Mouse (Mus musculus) forebrain, embryonic 15.5 days (tissue): Measurements from ENCODE around the gene Cdh13. TPM values are rescaled to one million over a fixed set of nuclear protein-coding genes. Genes with fewer than 3 reads are reported as not detected.
A peak's percentile ranks its signal among the peaks of the same experiment; 100 is the strongest.

Experiments used
- ATAC-seq: fragments of 200-750 bp; cut with Nextera tagmentation; replicated peaks from 2 replicates; pipeline ENCODE4 v1.8.0; 2017; ENCODE audit warnings: mild to moderate bottlenecking, moderate TSS enrichment, moderate library complexity
- H3K27ac ChIP-seq: fragments of 300-500 bp; sonication (generic); replicated peaks from 2 replicates; pipeline ENCODE4 v1.5.1; 2015; ENCODE audit warnings: mild to moderate bottlenecking, inconsistent platforms
- H3K27me3 ChIP-seq: fragments of 300-500 bp; sonication (generic); 2 replicates; pipeline ENCODE4 v1.6.1; 2015; ENCODE audit warnings: inconsistent platforms
- H3K36me3 ChIP-seq: fragments of 300-500 bp; sonication (generic); 2 replicates; pipeline ENCODE4 v1.6.1; 2015; ENCODE audit warnings: mild to moderate bottlenecking, inconsistent platforms
- H3K4me1 ChIP-seq: fragments of 300-500 bp; sonication (generic); 2 replicates; pipeline ENCODE4 v1.6.1; 2015; ENCODE audit warnings: inconsistent platforms
- H3K4me2 ChIP-seq: fragments of 300-500 bp; sonication (generic); replicated peaks from 2 replicates; pipeline ENCODE4 v1.6.1; 2015; ENCODE audit warnings: mild to moderate bottlenecking, inconsistent platforms
- H3K4me3 ChIP-seq: fragments of 300-500 bp; sonication (generic); 2 replicates; pipeline ENCODE4 v1.5.1; 2015; ENCODE audit warnings: mild to moderate bottlenecking, inconsistent platforms
- H3K9ac ChIP-seq: fragments of 300-500 bp; sonication (generic); replicated peaks from 2 replicates; pipeline ENCODE4 v1.6.1; 2015; ENCODE audit warnings: mild to moderate bottlenecking, inconsistent platforms
- H3K9me3 ChIP-seq: fragments of 300-500 bp; sonication (generic); 2 replicates; pipeline ENCODE4 v1.6.1; 2016; ENCODE audit warnings: inconsistent platforms
- WGBS: fragments of 180-500 bp; shearing (Covaris S2); methylation state at CpG from one replicate; pipeline ENCODE4 v1.1.7; 2015; ENCODE audit warnings: mixed read lengths; 5-methylcytosine and 5-hydroxymethylcytosine counted together
- polyA plus RNA-seq: library from polyadenylated mRNA; unstranded; fragments of >200 nt; fragmentation: Nextera tagmentation; extraction: Ambion mirVana; gene quantifications from 2 replicates; pipeline ENCODE4 v1.2.1, GENCODE M21; 2015

Gene Cdh13
- polyA plus RNA-seq, 1 experiment from 2014 or later = 102 TPM

- no peaks in the 10 kb centered on the region for H3K9me3 ChIP-seq
- H3K4me2 ChIP-seq = peak overlapping the region; percentile 73
- peak overlapping the region; percentile 67 for H3K9ac ChIP-seq
- H3K4me3 ChIP-seq = peak overlapping the region; percentile 57
- 2% methylated on average over 44 of the region's 46 CpGs for WGBS
- ATAC-seq = peak; percentile 53
- H3K4me1 ChIP-seq = peaks cover 40% of the 10 kb centered on the region
- H3K27me3 ChIP-seq = no peaks in the 10 kb centered on the region
- no peaks in the 10 kb centered on the region for H3K36me3 ChIP-seq
- H3K27ac ChIP-seq = peak overlapping the region; percentile 69
Observed at GRCm38 (mm10) chr8:118284112-118285029, 838 bp downstream of the Cdh13 start.

- Histone ChIP-seq H3K4me2 (peak overlapping the region; percentile 73), H3K4me1 (peaks cover 40% of the 10 kb centered on the region), H3K27ac (peak overlapping the region; percentile 9; the same call in 1 of the 2 replicates), H3K36me3 (no peaks in the 10 kb centered on the region), H3K4me3 (peak overlapping the region; percentile 57), H3K9ac (peak overlapping the region; percentile 67; the same call in 1 of the 2 replicates), H3K27me3 (no peaks in the 10 kb centered on the region), H3K9me3 (no peaks in the 10 kb centered on the region)
- no peak for ATAC-seq
- WGBS = 33% methylated on average over 10 of the region's 10 CpGs
Observed at GRCm38 (mm10) chr8:118285596-118286281, 2.2 kb downstream of the Cdh13 start.

DNA sequence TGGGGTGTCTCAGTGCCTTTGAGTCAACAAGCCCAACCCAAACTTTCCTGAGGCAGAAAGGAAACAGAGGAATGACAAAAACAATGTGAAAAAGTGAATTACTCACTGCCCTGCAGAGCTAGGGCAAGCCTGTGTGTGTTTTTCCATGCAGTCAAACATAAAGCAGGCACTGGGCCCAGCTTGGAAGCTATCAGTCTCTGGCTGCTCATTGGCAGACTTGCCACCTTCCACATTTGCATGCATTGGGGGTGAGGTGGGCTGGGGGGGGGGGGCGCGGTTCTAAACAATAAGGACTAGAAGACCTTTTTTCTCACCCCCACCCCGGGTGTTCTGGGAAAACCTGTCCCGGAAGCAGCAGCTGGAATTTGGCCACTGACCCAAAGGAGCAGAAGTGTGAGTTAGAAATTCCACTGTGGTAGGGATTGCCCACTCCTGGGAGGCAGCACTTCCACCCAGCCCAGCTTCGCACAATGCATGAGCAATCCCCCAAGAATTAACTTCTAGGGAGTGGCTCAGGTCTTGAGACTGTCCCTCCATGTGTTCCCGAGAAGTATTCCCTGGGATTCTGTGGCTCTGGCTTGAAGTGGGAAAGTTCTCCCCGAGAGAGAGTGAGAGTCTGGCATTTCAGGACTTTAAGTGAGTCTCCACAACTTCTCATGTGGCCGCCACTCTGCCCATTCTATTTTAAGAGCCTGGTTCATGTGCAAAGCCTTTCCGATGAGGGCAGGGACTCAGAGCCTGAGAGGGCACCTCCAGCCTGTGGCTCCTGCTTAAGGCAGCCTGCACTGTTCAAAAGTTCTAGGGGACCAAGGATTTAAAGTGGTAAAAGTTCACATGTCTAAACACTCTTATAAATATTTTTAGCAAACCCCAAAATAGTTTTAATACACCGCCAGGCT, 3.0 kb downstream of the Cdh13 start:
- Histone ChIP-seq H3K27me3 (no peaks in the 10 kb centered on the region), H3K9ac (no peak overlapping the region), H3K4me1 (peaks cover 40% of the 10 kb centered on the region), H3K4me2 (peak overlapping the region; percentile 73), H3K9me3 (no peaks in the 10 kb centered on the region), H3K27ac (peak overlapping the region; percentile 15; the same call in 1 of the 2 replicates), H3K36me3 (no peaks in the 10 kb centered on the region), H3K4me3 (peak overlapping the region; percentile 57)
- WGBS = 39% methylated on average over 10 of the region's 10 CpGs
- ATAC-seq = no peak

GRCm38 (mm10) chr8:118287496-118287895, 4.0 kb downstream of the Cdh13 start:
- ATAC-seq = no peak
- no peaks in the 10 kb centered on the region for H3K9me3 ChIP-seq
- 36% methylated on average over 9 of the region's 9 CpGs for WGBS
- H3K4me3 ChIP-seq = no peak overlapping the region
- no peaks in the 10 kb centered on the region for H3K36me3 ChIP-seq
- no peaks in the 10 kb centered on the region for H3K27me3 ChIP-seq
- peak overlapping the region; percentile 31; the same call in 1 of the 2 replicates for H3K27ac ChIP-seq
- H3K4me2 ChIP-seq = no peak overlapping the region
- no peak overlapping the region for H3K9ac ChIP-seq
- peaks cover 40% of the 10 kb centered on the region for H3K4me1 ChIP-seq

DNA sequence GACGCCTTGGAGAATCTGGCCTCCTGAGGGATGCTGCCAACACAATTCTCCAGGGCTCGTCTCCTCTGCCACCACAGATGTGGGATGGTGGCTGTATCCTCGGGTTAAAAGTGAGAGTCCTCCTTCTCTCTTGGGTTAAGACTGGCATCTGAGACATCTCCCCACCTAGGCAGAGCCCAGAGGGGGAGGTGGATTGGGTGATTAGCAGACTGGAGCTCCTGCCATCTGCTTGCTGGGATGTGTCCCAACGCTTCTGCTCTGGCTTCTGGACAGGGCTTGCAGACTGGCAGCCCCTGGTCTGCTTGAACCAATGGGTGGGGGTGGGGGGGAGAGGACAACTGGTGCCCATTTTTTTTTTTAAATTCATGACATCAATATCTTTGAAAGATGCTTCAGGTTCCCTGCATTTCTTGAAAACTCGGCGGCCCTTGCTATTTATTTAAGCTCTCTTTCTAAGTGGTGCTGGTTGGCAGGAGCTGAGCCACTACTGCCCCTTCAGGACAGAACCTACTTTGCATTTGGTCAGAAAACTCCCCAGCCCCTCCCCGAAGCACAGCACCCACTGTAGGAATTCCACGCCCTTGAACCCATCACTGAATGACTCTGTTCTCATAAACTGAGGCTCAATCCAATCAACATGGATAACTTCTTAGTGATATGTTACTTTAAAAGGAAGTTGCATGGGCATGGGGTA, 4.9 kb downstream of the Cdh13 start:
- WGBS = 63% methylated on average over 8 of the region's 8 CpGs
- no peak overlapping the region for H3K4me2 ChIP-seq
- peaks cover 35% of the 10 kb centered on the region for H3K4me1 ChIP-seq

GRCm38 (mm10) chr8:118289091-118289490, 5.6 kb downstream of the Cdh13 start:
- Histone ChIP-seq H3K36me3 (no peaks in the 10 kb centered on the region), H3K4me1 (peaks cover 34% of the 10 kb centered on the region), H3K4me2 (no peak overlapping the region), H3K27me3 (no peaks in the 10 kb centered on the region), H3K9ac (no peak overlapping the region), H3K27ac (no peak overlapping the region), H3K4me3 (no peak overlapping the region), H3K9me3 (no peaks in the 10 kb centered on the region)
- no peak for ATAC-seq
- 88% methylated on average over 4 of the region's 4 CpGs for WGBS

More for the DNA sequence above, 4.9 kb downstream of the Cdh13 start:
- no peak for ATAC-seq
- H3K36me3 ChIP-seq = no peaks in the 10 kb centered on the region
- H3K9me3 ChIP-seq = no peaks in the 10 kb centered on the region
- no peak overlapping the region for H3K9ac ChIP-seq
- no peak overlapping the region for H3K27ac ChIP-seq
- no peaks in the 10 kb centered on the region for H3K27me3 ChIP-seq
- no peak overlapping the region for H3K4me3 ChIP-seq

GRCm38 (mm10) chr8:118289525-118289924, 6.0 kb downstream of the Cdh13 start:
- WGBS = 86% methylated on average over 7 of the region's 7 CpGs

DNA sequence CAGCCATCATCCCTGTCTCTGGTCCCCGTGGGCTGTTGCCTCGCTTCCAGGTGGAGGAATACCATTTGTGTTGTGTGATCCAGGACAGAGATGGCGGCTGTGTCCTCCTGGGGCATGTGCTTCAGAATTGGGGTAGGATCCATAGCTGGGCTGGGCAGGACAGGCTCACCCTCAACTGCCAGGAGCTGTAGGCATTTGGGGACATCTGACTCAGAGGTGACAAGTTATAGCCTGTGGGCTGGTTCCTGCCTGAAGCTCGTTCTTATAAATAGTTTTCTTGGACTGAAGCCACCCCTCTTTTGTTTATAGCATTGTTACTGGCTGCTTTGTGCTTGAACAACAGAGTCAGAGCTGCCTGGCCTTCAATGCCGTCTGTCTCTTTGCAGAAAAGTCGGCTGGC, 6.7 kb downstream of the Cdh13 start:
- H3K4me2 ChIP-seq = no peak overlapping the region
- no peaks in the 10 kb centered on the region for H3K27me3 ChIP-seq
- H3K4me3 ChIP-seq = no peak overlapping the region
- peaks cover 27% of the 10 kb centered on the region for H3K4me1 ChIP-seq
- no peaks in the 10 kb centered on the region for H3K9me3 ChIP-seq
- H3K27ac ChIP-seq = no peak overlapping the region
- no peak for ATAC-seq
- WGBS = 56% methylated on average over 6 of the region's 6 CpGs
- H3K9ac ChIP-seq = no peak overlapping the region
- H3K36me3 ChIP-seq = no peaks in the 10 kb centered on the region

More at GRCm38 (mm10) chr8:118289525-118289924, 6.0 kb downstream of the Cdh13 start:
- no peaks in the 10 kb centered on the region for H3K9me3 ChIP-seq
- H3K27ac ChIP-seq = no peak overlapping the region
- no peak overlapping the region for H3K4me3 ChIP-seq
- H3K27me3 ChIP-seq = no peaks in the 10 kb centered on the region
- no peaks in the 10 kb centered on the region for H3K36me3 ChIP-seq
- H3K9ac ChIP-seq = no peak overlapping the region
- H3K4me2 ChIP-seq = no peak overlapping the region
- peaks cover 32% of the 10 kb centered on the region for H3K4me1 ChIP-seq
- no peak for ATAC-seq

- Histone ChIP-seq H3K9me3 (no peaks in the 10 kb centered on the region), H3K9ac (no peak overlapping the region), H3K27me3 (no peaks in the 10 kb centered on the region), H3K27ac (no peak overlapping the region), H3K4me3 (no peak overlapping the region), H3K4me1 (no peaks in the 10 kb centered on the region), H3K4me2 (no peak overlapping the region), H3K36me3 (no peaks in the 10 kb centered on the region)
- WGBS = 95% methylated on average over 5 of the region's 5 CpGs
- no peak for ATAC-seq
Observed at GRCm38 (mm10) chr8:118296477-118296876, 12.9 kb downstream of the Cdh13 start.

- no peak for ATAC-seq
- 12% methylated on average over 10 of the region's 10 CpGs for WGBS
Observed at GRCm38 (mm10) chr8:118306957-118307356, 23.4 kb downstream of the Cdh13 start.

GRCm38 (mm10) chr8:118309106-118309505, 25.6 kb downstream of the Cdh13 start:
- no peak overlapping the region for H3K4me3 ChIP-seq
- H3K27me3 ChIP-seq = no peaks in the 10 kb centered on the region
- H3K4me1 ChIP-seq = peaks cover 8% of the 10 kb centered on the region
- no peaks in the 10 kb centered on the region for H3K9me3 ChIP-seq
- WGBS = 50% methylated on average over 3 of the region's 3 CpGs
- no peaks in the 10 kb centered on the region for H3K36me3 ChIP-seq
- ATAC-seq = no peak
- no peak overlapping the region for H3K4me2 ChIP-seq
- H3K27ac ChIP-seq = no peak overlapping the region
- no peak overlapping the region for H3K9ac ChIP-seq

More at GRCm38 (mm10) chr8:118306957-118307356, 23.4 kb downstream of the Cdh13 start:
- no peak overlapping the region for H3K27ac ChIP-seq
- H3K36me3 ChIP-seq = no peaks in the 10 kb centered on the region
- peaks cover 8% of the 10 kb centered on the region for H3K4me1 ChIP-seq
- H3K27me3 ChIP-seq = no peaks in the 10 kb centered on the region
- H3K9ac ChIP-seq = no peak overlapping the region
- no peak overlapping the region for H3K4me2 ChIP-seq
- H3K4me3 ChIP-seq = no peak overlapping the region
- no peaks in the 10 kb centered on the region for H3K9me3 ChIP-seq
